Mouse (Mus musculus): Measurements from ENCODE around the gene Gm5148.

Gene Gm5148

DNA sequence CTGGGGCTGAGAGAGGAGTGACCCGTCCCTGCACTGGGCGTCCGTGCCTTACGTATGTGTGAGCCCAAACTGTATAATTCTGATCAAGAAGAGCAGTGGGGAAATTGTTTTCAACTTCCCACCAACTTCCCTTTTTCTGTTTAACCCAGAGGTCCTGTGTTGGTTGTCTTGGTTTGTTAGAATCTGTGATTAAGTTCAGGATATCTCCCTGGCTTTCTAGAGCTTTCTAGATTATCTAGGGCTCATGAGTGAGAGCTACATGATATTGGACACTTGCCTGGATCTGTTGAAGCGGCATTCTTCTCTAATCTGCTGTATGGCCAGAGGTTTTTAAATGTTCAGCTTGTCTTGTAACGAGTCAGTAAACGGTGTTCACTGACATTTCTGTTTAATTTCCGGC lies 30.7 kb downstream of the Gm5148 start:
- no peak for DNase-seq (ENCODE audit: low read depth, low spot score)

DNA sequence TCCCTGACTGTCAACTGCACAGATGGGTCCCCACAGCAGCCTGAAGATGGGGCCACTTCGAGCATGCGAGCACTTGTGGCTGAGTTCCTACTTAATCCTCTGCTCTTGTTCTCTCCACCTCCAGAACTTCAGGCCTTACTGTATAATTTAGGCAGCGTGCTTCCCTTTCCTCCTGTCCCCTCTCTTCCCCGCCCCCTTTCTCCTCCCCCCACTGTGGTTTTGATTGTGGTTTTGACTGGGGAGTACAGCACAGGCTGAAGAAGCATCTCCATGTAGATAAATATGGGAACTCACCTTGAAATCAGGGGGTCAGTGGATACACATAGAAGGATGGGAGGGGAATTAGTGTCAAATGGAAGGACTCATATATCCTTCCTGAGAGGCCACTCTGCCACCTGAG lies 31.3 kb downstream of the Gm5148 start:
- DNase-seq (ENCODE audit: low read depth, low spot score), result no peak

DNA sequence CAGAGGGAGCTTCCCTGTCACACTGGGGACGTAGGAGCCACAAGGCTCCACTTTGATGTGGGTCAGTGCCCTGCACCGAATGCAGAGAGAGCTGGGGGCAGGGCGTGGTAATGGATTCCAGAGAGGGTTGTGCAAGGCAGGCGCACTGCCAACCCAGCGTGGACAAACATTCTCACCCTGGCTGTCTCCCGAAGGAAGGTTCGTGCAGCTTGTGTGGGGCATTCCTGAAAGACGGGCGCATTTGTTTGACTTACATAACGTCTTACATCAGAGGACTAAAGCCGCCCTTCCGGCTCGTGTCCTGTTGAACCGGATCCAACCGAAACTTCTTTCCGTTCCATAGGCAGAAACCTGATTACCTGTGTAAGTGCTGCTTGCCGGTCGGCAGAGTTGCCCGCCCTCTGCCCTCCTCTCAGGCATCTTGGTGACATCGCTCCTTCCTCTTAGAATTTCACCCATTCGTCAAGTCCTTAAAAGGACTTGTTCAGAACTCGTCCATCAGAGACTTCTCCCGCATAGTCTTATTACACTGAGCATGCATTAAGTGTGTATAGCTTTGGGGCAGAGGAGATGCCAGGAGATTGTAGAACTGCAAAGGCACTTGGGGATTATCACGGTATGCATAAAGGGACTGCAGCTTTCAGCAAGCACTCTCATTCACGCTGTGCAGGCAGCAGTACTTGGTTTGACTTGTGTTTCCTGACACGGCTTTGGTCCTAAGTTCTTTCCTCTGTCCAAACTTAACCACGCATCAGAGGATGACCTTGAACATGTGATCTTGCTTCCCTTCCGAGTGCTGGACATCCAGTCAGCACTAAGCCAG lies 36.9 kb downstream of the Gm5148 start:
- peak; percentile 59 for DNase-seq (ENCODE audit: low read depth, low spot score)

DNA sequence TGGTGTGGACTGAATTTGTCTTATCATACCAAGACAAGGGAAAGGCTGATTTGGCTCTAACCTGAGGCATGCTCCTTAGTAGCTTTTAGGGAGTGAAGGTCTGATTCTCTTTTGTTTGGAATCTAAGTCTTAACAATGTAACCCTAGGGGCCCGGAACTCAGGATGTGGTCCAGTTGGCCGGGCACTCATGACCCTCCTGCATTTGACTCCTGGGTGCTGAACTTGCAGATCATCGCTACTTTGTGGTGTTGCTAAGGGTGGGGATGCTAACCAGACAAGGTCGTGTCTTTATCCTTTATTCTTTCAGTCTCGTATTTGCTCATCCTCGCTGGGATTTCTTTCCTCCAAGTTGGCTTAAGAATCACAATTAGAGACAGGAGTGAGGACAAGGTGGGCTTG lies 37.5 kb downstream of the Gm5148 start:
- no peak for DNase-seq (ENCODE audit: low read depth, low spot score)

DNA sequence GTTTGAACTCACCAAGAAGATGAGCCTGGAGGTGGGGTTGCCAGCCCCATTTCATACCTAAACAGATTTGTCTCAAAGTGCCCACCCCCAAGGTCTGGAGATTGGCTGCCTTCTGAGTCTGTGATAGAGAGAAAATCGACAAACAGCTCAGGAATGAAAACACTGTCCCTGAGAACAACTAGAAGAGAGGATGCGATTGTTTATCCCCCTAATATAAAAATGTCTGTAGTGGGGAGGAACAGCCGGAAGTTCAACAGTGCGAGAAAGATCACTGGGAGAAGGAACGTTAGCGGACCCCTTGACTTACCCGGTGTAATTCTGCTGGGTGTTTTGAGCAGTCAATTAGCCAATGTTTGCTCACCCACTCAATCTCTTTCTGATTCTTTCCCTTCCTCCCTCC lies 38.1 kb downstream of the Gm5148 start:
- no peak for DNase-seq (ENCODE audit: low read depth, low spot score)

DNA sequence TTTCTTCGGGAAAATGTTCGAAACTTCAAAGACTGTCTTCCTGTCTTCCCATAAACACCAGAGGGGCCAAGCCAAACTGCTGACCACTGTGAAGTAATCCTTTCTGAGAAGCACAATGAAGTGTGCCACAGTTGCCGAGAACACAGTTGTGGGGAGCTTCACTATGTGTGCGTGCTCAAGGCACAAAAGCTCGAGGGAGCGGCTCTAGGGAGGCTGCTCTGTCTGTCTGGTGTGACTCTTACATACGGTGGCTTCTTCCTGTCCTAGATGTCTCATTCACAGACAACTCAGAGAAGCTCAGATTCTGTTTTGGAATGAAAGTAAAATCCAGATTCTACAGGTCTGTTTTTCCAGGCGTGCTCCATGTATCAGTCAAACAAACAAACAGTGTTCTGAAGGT lies 48.0 kb downstream of the Gm5148 start:
- DNase-seq (ENCODE audit: low read depth, low spot score), result no peak

DNA sequence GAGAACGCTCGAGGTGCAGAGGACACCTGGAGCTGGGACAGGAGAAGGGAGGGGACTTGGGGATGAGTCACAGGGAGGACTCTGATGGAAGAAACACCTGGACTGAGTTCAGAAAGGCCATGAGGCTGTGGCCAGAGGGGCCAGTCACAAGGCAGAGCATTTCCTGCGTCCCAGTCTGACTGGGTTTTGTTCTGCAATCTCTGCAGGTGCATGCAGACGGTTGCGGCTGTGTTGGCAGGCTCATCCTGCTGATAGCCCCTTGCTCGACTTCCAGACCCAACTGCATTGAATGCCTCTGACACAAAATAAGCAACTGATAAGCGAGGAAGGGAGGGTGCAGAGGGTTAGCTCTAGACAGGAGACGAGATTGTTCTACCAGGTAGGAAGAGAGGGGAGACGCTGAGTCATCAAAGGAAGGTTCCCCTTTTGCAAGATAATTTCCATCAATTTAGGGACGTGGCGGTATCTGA lies 49.2 kb downstream of the Gm5148 start:
- DNase-seq (ENCODE audit: low read depth, low spot score), result no peak

DNA sequence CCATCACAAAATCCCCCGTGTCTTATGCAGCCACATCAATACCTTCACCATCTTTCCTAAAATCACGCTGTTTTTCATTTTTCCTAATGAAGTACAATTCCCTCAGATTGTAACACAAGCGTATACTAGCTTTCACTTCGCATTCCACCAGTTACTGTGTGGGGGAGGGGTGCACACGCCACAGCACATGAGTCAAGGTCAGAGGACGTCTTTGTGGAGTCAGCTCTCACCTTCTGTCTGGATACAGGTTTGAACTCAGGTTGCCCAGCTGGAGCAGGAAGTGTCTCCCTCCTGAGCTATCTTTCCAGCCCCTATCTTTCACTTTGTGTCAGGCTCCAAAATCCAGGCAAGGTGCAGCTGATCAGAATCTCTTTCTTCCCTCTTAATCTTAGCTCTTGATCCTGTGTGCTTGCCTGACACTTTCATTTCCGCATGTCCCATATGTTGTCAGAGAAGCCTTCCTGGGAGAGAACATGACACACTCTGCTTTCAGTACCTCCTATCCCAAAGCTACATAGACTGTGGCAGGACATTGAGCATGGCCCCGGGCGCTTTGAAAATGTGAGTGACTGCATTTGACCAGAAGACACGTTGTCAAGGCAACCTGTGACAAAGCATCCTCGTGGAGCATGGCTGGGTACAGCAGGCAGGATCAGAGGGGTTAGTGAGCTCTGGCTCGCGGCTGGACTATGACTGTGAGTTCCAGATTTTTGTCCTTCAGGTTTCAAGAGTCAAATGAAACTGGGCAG lies 50.6 kb downstream of the Gm5148 start:
- DNase-seq (ENCODE audit: low read depth, low spot score), result no peak

DNA sequence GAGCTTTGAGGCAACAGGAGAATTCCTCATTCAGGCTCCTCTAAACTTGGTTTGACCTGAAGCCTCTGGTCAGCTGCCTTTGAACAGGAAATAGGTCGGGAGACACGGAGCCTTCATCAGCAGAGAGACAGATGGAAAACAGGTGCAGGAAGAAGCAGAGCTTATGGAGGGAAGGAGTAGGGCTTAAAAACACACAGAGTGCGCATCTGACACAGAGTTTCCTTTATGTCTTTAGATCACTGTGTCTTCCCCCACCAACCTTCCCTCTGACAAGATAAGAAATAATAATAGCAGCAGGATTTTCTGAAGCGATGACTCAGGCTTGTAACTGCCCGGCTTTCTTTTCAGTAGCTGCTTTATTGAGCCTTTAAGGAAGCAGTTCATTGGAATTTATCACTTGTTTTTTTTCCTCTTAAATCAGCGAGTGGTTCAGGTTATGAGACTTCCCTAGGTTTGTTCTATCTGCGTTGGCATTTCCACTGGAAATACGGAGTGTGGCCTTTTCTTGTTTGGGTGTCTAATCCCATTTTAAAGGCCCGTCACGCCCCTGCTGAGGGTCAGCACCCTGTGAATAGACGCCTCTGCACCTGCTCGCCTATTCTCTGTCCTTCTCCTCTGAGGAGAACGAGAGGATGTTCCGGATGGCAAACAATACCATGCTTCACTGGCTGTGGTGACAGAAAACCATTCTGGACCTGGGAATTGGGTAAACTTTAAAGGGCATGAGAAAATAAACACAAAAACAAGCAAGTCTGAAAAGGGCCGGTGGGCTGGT lies 51.8 kb downstream of the Gm5148 start:
- DNase-seq (ENCODE audit: low read depth, low spot score), result no peak

DNA sequence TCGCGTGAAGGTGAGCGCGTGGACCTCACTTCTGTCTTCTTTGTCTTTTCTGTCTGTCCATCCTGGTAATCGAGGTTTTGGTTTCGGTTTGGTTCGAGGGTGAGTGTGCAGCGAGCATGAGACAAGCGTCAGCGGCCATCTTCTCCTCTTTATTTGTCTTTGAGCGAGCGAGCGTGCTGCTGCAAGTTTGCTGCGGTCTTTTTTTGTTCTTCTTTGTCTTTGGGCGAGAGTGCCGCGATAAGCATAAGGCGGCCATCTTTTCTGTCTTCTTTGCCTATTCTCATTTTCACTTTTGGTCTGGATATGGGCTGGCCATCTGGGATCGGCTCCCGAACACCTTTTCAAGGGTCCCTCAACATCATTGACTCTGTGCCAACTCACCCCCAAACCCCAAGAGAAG lies 55.2 kb downstream of the Gm5148 start:
- no peak for DNase-seq (ENCODE audit: low read depth, low spot score)

DNA sequence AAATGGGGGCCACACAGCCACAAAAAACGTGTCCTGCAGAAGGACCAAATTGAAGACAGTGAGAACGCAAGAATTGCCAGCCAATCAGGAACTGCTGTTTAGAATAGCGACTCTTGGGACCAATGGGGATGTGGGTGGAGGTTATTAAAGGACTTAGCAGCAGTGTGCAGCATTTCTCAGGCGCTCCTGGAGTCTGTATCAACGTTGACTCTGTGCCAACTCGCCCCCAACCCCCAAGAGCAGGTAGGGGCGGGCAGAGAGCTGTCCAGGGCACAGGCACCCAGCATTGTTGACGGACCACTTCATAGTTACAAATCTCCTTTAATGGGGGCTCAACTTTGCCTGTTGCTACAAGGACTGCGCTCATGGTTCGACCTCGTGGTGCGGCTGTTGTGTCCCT lies 55.6 kb downstream of the Gm5148 start:
- no peak for DNase-seq (ENCODE audit: low read depth, low spot score)

DNA sequence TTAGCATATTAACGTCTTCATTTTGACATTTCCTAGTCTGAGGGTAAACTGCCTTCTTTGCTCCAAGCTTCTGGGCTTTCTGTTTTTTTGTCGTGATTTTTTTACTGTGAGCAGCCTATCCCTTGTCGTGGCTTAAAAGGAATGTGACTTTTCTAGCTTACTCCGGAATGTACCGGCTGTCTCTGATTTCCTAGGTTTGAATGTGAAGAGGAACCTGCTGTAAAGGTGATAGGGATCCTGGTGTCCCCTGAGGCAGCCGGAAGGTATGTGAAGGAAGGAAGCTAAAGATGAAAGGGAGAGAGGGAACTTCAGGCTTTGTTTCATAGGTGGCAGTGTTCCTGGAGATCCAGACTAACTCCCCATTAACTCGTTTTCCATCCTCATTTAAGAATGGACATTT lies 56.6 kb downstream of the Gm5148 start:
- DNase-seq (ENCODE audit: low read depth, low spot score), result peak; percentile 25

DNA sequence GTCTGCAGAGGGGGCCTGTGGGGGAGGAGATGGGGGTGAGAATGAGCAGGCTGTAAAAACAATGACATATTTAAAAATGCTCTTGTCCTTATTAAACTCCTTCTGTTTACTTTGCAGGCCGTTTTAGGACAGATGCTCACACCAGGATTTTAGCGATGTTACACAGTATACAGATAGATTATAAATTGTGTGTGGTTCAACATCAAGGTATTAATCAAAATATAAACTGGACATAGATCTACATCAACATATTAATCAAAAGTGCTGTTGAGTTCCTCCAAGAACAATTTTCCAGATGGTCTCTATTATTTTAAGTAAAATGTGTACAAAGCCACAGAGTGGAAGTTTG lies 57.2 kb downstream of the Gm5148 start:
- DNase-seq (ENCODE audit: low read depth, low spot score), result no peak

DNA sequence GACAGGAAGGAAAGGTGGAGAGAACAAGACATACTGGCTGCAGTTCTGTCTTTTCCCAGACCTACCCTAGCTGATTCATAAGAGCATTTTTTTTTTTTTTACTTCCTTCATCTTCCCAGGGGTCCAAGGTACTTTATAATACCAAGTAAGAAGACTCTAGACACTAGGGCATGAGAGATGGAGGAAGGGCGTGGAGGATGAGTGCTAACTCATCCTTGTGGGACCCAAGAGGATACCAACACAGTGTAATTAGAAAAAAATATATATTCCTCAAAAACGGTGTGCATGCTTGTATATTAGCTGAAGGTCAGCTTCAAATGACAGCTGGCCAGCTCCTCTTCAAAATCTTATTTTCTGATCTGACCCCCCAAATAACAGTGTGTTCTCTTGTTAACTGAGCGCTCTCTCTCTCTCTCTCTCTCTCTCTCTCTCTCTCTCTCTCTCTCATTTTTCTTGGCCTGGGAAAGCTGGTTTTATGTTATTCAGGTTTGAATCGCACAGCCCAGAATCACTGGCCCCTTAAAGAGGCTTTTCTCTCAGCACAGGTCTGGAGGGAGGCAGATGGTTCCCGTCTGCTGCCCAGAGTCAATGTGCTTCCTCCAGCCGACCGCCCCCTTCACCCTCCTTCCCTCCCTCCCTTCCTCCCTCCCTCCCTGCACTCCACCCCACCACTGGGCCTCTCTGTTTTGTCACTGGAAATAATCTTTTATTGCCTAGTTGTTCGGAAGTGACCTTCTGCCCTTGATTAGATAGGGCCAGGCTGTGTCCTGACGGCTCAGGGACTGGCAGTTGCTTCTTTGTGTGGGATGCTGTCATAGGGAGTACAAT lies 57.8 kb downstream of the Gm5148 start:
- peak; percentile 53 for DNase-seq (ENCODE audit: low read depth, low spot score)
